Mouse (Mus musculus) E14TG2a.4 (cell line): ENCODE measurements around the gene Mertk.

Experiments used
- H3K27me3 ChIP-seq: 2 replicates; pipeline ENCODE4 v1.6.1; 2014; ENCODE audit warnings: low read length, control low read depth; ENCODE audit not compliant: insufficient read depth
- H3K36me3 ChIP-seq: 2 replicates; pipeline ENCODE4 v1.6.1; 2014; ENCODE audit warnings: low read length, control low read depth; ENCODE audit not compliant: insufficient read depth
- H3K4me1 ChIP-seq: replicated peaks from 2 replicates; pipeline ENCODE4 v1.6.1; 2014; ENCODE audit warnings: low read depth, low read length, control low read depth
- H3K4me3 ChIP-seq: replicated peaks from 2 replicates; pipeline ENCODE4 v1.5.1; 2014; ENCODE audit warnings: mild to moderate bottlenecking, low read length
- H3K9me3 ChIP-seq: 2 replicates; pipeline ENCODE4 v1.6.1; 2014; ENCODE audit warnings: low read length, control low read depth
- CTCF ChIP-seq: conservative IDR thresholded peaks from 2 replicates; pipeline ENCODE4 v1.5.1; 2014; ENCODE audit warnings: low read length
- NANOG ChIP-seq: IDR thresholded peaks from 2 replicates; pipeline ENCODE4 v1.6.1; 2014; ENCODE audit warnings: borderline replicate concordance, low read length, mixed read lengths
- POU5F1 ChIP-seq: IDR thresholded peaks from 2 replicates; pipeline ENCODE4 v1.6.1; 2014; ENCODE audit warnings: low read length, borderline replicate concordance

Gene Mertk

GRCm38 (mm10) chr2:128713548-128714003 is 14.8 kb downstream of the Mertk start:
- Histone ChIP-seq H3K27me3 (no peaks in the 10 kb centered on the region; the same call in 1 of the 2 replicates), H3K4me1 (0 out of 2 replicates have a peak, but pooled peaks cover 9% of the 10 kb centered on the region)
- TF ChIP-seq NANOG (no peak), POU5F1 (no peak), CTCF (no peak)

GRCm38 (mm10) chr2:128714724-128715241 is 16.0 kb downstream of the Mertk start:
- 0 out of 2 replicates have a peak, but pooled peaks cover 9% of the 10 kb centered on the region for H3K4me1 ChIP-seq
- H3K27me3 ChIP-seq = no peaks in the 10 kb centered on the region; the same call in 1 of the 2 replicates
- H3K9me3 ChIP-seq = no peaks in the 10 kb centered on the region
- no peak for TF ChIP-seq NANOG
- TF ChIP-seq CTCF = no peak
- no peak for TF ChIP-seq POU5F1
- no peaks in the 10 kb centered on the region for H3K36me3 ChIP-seq
- no peak overlapping the region for H3K4me3 ChIP-seq

More at GRCm38 (mm10) chr2:128713548-128714003, 14.8 kb downstream of the Mertk start:
- no peaks in the 10 kb centered on the region for H3K9me3 ChIP-seq
- H3K36me3 ChIP-seq = no peaks in the 10 kb centered on the region
- no peak overlapping the region for H3K4me3 ChIP-seq

GRCm38 (mm10) chr2:128715979-128716378 is 17.2 kb downstream of the Mertk start:
- TF ChIP-seq POU5F1 = no peak
- TF ChIP-seq CTCF = no peak
- no peak for TF ChIP-seq NANOG
- no peaks in the 10 kb centered on the region for H3K36me3 ChIP-seq
- H3K4me1 ChIP-seq = 0 out of 2 replicates have a peak, but pooled peaks cover 9% of the 10 kb centered on the region
- H3K4me3 ChIP-seq = no peak overlapping the region
- no peaks in the 10 kb centered on the region for H3K9me3 ChIP-seq
- no peaks in the 10 kb centered on the region; the same call in 1 of the 2 replicates for H3K27me3 ChIP-seq

- H3K9me3 ChIP-seq = no peaks in the 10 kb centered on the region
- 0 out of 2 replicates have a peak, but pooled peaks cover 9% of the 10 kb centered on the region for H3K4me1 ChIP-seq
- TF ChIP-seq NANOG (no peak), CTCF (no peak), POU5F1 (no peak)
- H3K27me3 ChIP-seq = no peaks in the 10 kb centered on the region; the same call in 1 of the 2 replicates
- no peaks in the 10 kb centered on the region for H3K36me3 ChIP-seq
- H3K4me3 ChIP-seq = no peak overlapping the region
Measured at GRCm38 (mm10) chr2:128719380-128719779, 20.6 kb downstream of the Mertk start.

GRCm38 (mm10) chr2:128722106-128722710 is 23.5 kb downstream of the Mertk start:
- H3K9me3 ChIP-seq = no peaks in the 10 kb centered on the region
- no peaks in the 10 kb centered on the region for H3K27me3 ChIP-seq
- no peaks in the 10 kb centered on the region for H3K36me3 ChIP-seq
- H3K4me3 ChIP-seq = no peak overlapping the region
- 0 out of 2 replicates have a peak, but pooled peaks cover 9% of the 10 kb centered on the region for H3K4me1 ChIP-seq
- TF ChIP-seq NANOG = no peak
- no peak for TF ChIP-seq CTCF
- no peak for TF ChIP-seq POU5F1

GRCm38 (mm10) chr2:128726067-128726466 is 27.3 kb downstream of the Mertk start:
- no peaks in the 10 kb centered on the region for H3K4me1 ChIP-seq
- TF ChIP-seq POU5F1 (no peak), CTCF (no peak), NANOG (no peak)
- no peaks in the 10 kb centered on the region for H3K9me3 ChIP-seq
- H3K4me3 ChIP-seq = no peak overlapping the region
- no peaks in the 10 kb centered on the region for H3K27me3 ChIP-seq
- H3K36me3 ChIP-seq = no peaks in the 10 kb centered on the region

GRCm38 (mm10) chr2:128726626-128727025 is 27.9 kb downstream of the Mertk start:
- Histone ChIP-seq H3K4me3 (no peak overlapping the region), H3K36me3 (no peaks in the 10 kb centered on the region), H3K9me3 (no peaks in the 10 kb centered on the region), H3K4me1 (no peaks in the 10 kb centered on the region), H3K27me3 (no peaks in the 10 kb centered on the region)
- TF ChIP-seq CTCF = no peak
- TF ChIP-seq POU5F1 = no peak
- TF ChIP-seq NANOG = no peak

- H3K9me3 ChIP-seq = no peaks in the 10 kb centered on the region
- TF ChIP-seq NANOG = no peak
- TF ChIP-seq CTCF = no peak
- H3K4me3 ChIP-seq = no peak overlapping the region
- no peaks in the 10 kb centered on the region for H3K36me3 ChIP-seq
- no peaks in the 10 kb centered on the region for H3K27me3 ChIP-seq
- no peaks in the 10 kb centered on the region for H3K4me1 ChIP-seq
Measured at GRCm38 (mm10) chr2:128727552-128727951, 28.8 kb downstream of the Mertk start.

GRCm38 (mm10) chr2:128728066-128728465 is 29.3 kb downstream of the Mertk start:
- Histone ChIP-seq H3K4me1 (no peaks in the 10 kb centered on the region), H3K4me3 (no peak overlapping the region), H3K27me3 (no peaks in the 10 kb centered on the region), H3K9me3 (no peaks in the 10 kb centered on the region), H3K36me3 (no peaks in the 10 kb centered on the region)
- TF ChIP-seq POU5F1 = no peak
- TF ChIP-seq CTCF = no peak
- TF ChIP-seq NANOG = no peak
